Mouse (Mus musculus) cortical plate, adult 2 months (tissue): ENCODE results near the gene Dnase2a. TPM values are rescaled to one million over a fixed set of nuclear protein-coding genes. Genes with fewer than 3 reads are reported as not detected.

Experiments used
- H3K27ac ChIP-seq: fragments of 200-500 bp; 2 replicates; pipeline ENCODE4 v1.5.1; 2012; ENCODE audit warnings: low read length, control low read depth, inconsistent platforms; ENCODE audit not compliant: insufficient read depth
- H3K4me1 ChIP-seq: fragments of 200-500 bp; 2 replicates; pipeline ENCODE4 v1.6.1; 2011; ENCODE audit warnings: low read length; ENCODE audit not compliant: control insufficient read depth, insufficient read depth
- H3K4me3 ChIP-seq: fragments of 200-500 bp; 2 replicates; pipeline ENCODE4 v1.5.1; 2011; ENCODE audit warnings: mild to moderate bottlenecking, low read length, control low read depth; ENCODE audit not compliant: insufficient read depth
- CTCF ChIP-seq: fragments of 200-500 bp; IDR thresholded peaks from 2 replicates; pipeline ENCODE4 v1.5.1; 2011; ENCODE audit warnings: mild to moderate bottlenecking, control low read depth, low read length; ENCODE audit not compliant: insufficient read depth; ENCODE audit errors: extremely low read depth
- POLR2A ChIP-seq: fragments of 200-500 bp; IDR thresholded peaks from 2 replicates; pipeline ENCODE4 v1.6.1; 2011; ENCODE audit warnings: mild to moderate bottlenecking, low read length, control low read depth; ENCODE audit not compliant: insufficient read depth; ENCODE audit errors: extremely low read depth
- polyA plus RNA-seq: library from polyadenylated mRNA; depleted of rRNA; stranded (reverse); fragments of >200 nt; gene quantifications from 2 replicates; pipeline ENCODE4 v1.2.3, GENCODE M21; 2012

Dnase2a gene
- polyA plus RNA-seq, 1 experiment, result 6.1 TPM

- peak overlapping the region; percentile 63 for H3K4me3 ChIP-seq
- no peak overlapping the region for H3K27ac ChIP-seq
- H3K4me1 ChIP-seq, result peaks cover 11% of the 10 kb centered on the region
- TF ChIP-seq CTCF (no peak), POLR2A (0 out of 2 replicates have a peak, but pooled peaks have one; percentile 12)
These were observed 26.5 kb downstream of the Dnase2a start for GRCm38 (mm10) chr8:84934860-84935259.

- no peak for TF ChIP-seq POLR2A
- TF ChIP-seq CTCF, result no peak
- Histone ChIP-seq H3K4me3 (peak overlapping the region; percentile 63), H3K27ac (no peak overlapping the region), H3K4me1 (peaks cover 11% of the 10 kb centered on the region)
These were observed 27.1 kb downstream of the Dnase2a start for GRCm38 (mm10) chr8:84935489-84935888.

- peak overlapping the region; percentile 63 for H3K4me3 ChIP-seq
- peak overlapping the region; percentile 97; the same call in 1 of the 2 replicates for H3K27ac ChIP-seq
- H3K4me1 ChIP-seq, result peaks cover 11% of the 10 kb centered on the region
- TF ChIP-seq POLR2A (no peak), CTCF (no peak)
These were observed 27.9 kb downstream of the Dnase2a start for GRCm38 (mm10) chr8:84936041-84936961.

GRCm38 (mm10) chr8:84936962-84937546 lies 28.7 kb downstream of the Dnase2a start, which contains the start of gene Mast1:
Gene Mast1 (minus strand): TSS chr8:84937359.
- Histone ChIP-seq H3K4me1 (peaks cover 11% of the 10 kb centered on the region), H3K27ac (peak within 1 kb of the TSS; percentile 97)
- TF ChIP-seq CTCF (peak; percentile 34; the same call in 1 of the 2 replicates), POLR2A (no peak)

GRCm38 (mm10) chr8:84937620-84938485 lies 29.5 kb downstream of the Dnase2a start:
- Histone ChIP-seq H3K4me1 (peaks cover 11% of the 10 kb centered on the region), H3K4me3 (peak overlapping the region; percentile 63), H3K27ac (no peak overlapping the region)
- no peak for TF ChIP-seq CTCF
- no peak for TF ChIP-seq POLR2A

More at GRCm38 (mm10) chr8:84936962-84937546, 28.7 kb downstream of the Dnase2a start, which contains the start of gene Mast1:
- peak within 1 kb of the TSS; percentile 63 for H3K4me3 ChIP-seq

GRCm38 (mm10) chr8:84943699-84944098 lies 35.3 kb downstream of the Dnase2a start:
- no peak for TF ChIP-seq CTCF
- TF ChIP-seq POLR2A, result no peak
- no peak overlapping the region for H3K27ac ChIP-seq
- no peak overlapping the region for H3K4me3 ChIP-seq
- H3K4me1 ChIP-seq, result no peaks in the 10 kb centered on the region

GRCm38 (mm10) chr8:84944478-84945160 lies 36.3 kb downstream of the Dnase2a start:
- Histone ChIP-seq H3K27ac (no peak overlapping the region), H3K4me3 (peak overlapping the region; percentile 37), H3K4me1 (no peaks in the 10 kb centered on the region)
- TF ChIP-seq POLR2A (peak; percentile 32; the same call in 1 of the 2 replicates), CTCF (no peak)

GRCm38 (mm10) chr8:84945235-84945632 lies 36.9 kb downstream of the Dnase2a start:
- H3K4me3 ChIP-seq, result peak overlapping the region; percentile 37
- no peaks in the 10 kb centered on the region for H3K4me1 ChIP-seq
- peak overlapping the region; percentile 58; the same call in 1 of the 2 replicates for H3K27ac ChIP-seq
- no peak for TF ChIP-seq POLR2A
- no peak for TF ChIP-seq CTCF
